ENCODE assay signal across 25 mouse cellular contexts in the genomic region with DNA sequence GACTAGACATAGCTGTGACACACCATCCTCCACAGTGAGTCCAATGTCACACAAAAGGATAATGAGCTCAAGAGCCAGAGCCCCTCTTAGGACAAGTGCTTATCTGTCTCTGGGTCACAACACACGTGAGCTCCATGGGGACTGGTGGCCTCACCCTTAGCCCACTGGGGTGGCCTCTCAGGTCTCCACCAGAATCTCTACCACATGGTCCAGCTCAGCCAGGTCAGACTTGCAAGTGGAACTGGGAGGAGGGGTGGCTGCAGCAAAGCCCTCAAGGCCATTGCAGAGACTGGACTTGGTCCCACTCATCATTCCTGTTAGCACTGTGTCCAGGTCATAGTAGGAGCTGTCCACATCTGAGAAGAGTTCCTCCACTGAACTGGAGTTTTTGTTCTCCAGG. TPM values are rescaled to one million over a fixed set of nuclear protein-coding genes. Genes with fewer than 3 reads are reported as not detected.
DNase-seq lines count a peak whose midpoint lies in the region; ATAC-seq lines count a peak whose summit lies in the region.
"Had no signal": no experiment of that assay in that cellular context is flagged by ENCODE, and none has a peak within 500 bp of the region (broad histone marks: within the 10 kb centered on the region; RNA-seq: fewer than 3 reads in every experiment).

No protein-coding gene starts in this region.

- H3K9me3 ChIP-seq in heart, embryonic 14.5 days (ENCODE audit: control insufficient read depth, low read length): no peaks in the 10 kb centered on the region
- no peaks in the 10 kb centered on the region for H3K9me3 ChIP-seq in liver, embryonic 11.5 days (ENCODE audit: control insufficient read depth, low read length)
- no peaks in the 10 kb centered on the region for H3K9me3 ChIP-seq in liver, embryonic 12.5 days (replicated peaks)
- H3K9me3 ChIP-seq: forebrain, embryonic 15.5 days; limb, embryonic 13.5 days; neural tube, embryonic 12.5 days had no signal

- no peak overlapping the region for H3K4me3 ChIP-seq in heart, embryonic 14.5 days (ENCODE audit: control insufficient read depth in 1 of 2, insufficient read depth in 1 of 2, low read depth in 1 of 2, low read length in 2 of 2)
- no peak overlapping the region for H3K4me3 ChIP-seq in liver, embryonic 11.5 days (ENCODE audit: low read depth, low read length)
- H3K4me3 ChIP-seq in liver, embryonic 12.5 days: no peak overlapping the region
- H3K4me3 ChIP-seq: erythroblast, embryonic 14.5 days; forebrain, embryonic 15.5 days; left cerebral cortex, adult 2 months; limb, embryonic 13.5 days; neural tube, embryonic 12.5 days had no signal

- H3K4me2 ChIP-seq in heart, embryonic 14.5 days (ENCODE audit: low read length): peak overlapping the region; percentile 39; the same call in 1 of the 2 replicates
- no peak overlapping the region for H3K4me2 ChIP-seq in liver, embryonic 11.5 days
- no peak overlapping the region for H3K4me2 ChIP-seq in liver, embryonic 12.5 days
- H3K4me2 ChIP-seq: forebrain, embryonic 15.5 days; hindbrain, embryonic 14.5 days; limb, embryonic 13.5 days; midbrain, embryonic 11.5 days; neural tube, embryonic 12.5 days had no signal

- H3K27ac ChIP-seq in heart, embryonic 14.5 days (replicated peaks in 1 of 2; ENCODE audit: control insufficient read depth in 1 of 2, insufficient read depth in 1 of 2, low read depth in 2 of 2, low read length in 2 of 2): peak overlapping the region; percentile 54 to 75; a peak in 3 of 4 replicates
- no peak overlapping the region for H3K27ac ChIP-seq in liver, embryonic 11.5 days (ENCODE audit: low read depth, low read length)
- no peak overlapping the region for H3K27ac ChIP-seq in liver, embryonic 12.5 days
- H3K27ac ChIP-seq: forebrain, embryonic 15.5 days; hindbrain, embryonic 14.5 days; left cerebral cortex, adult 2 months; limb, embryonic 13.5 days; macrophage; neural tube, embryonic 12.5 days had no signal

- ATAC-seq in heart, embryonic 14.5 days (ENCODE audit: insufficient number of reproducible peaks, insufficient read depth, low FRiP score, low read depth): 0 out of 2 replicates have a peak, but pooled peaks have one; percentile 45
- peak; percentile 42 for ATAC-seq in liver, embryonic 11.5 days (replicated peaks; ENCODE audit: low FRiP score)
- ATAC-seq in liver, embryonic 12.5 days: no peak; the same call in 1 of the 2 replicates
- ATAC-seq: forebrain, embryonic 15.5 days had no signal

- WGBS in heart, embryonic 14.5 days: 17% methylated on average over 1 of the region's 1 CpGs
- WGBS in liver, embryonic 11.5 days: 23% methylated on average over 1 of the region's 1 CpGs
- WGBS in liver, embryonic 12.5 days (ENCODE audit: insufficient replicate concordance): 22% methylated on average over 1 of the region's 1 CpGs

- no peaks in the 10 kb centered on the region for H3K27me3 ChIP-seq in heart, embryonic 14.5 days (ENCODE audit: control insufficient read depth, insufficient read depth, low read length)
- no peaks in the 10 kb centered on the region for H3K27me3 ChIP-seq in liver, embryonic 11.5 days (replicated peaks; ENCODE audit: control insufficient read depth, insufficient read depth, low read length)
- H3K27me3 ChIP-seq in liver, embryonic 12.5 days (replicated peaks): no peaks in the 10 kb centered on the region
- H3K27me3 ChIP-seq: CH12.LX; forebrain, embryonic 15.5 days; limb, embryonic 13.5 days; neural tube, embryonic 12.5 days had no signal

- peaks cover 22 to 44% of the 10 kb centered on the region in 2 experiments for H3K4me1 ChIP-seq in heart, embryonic 14.5 days (ENCODE audit: control insufficient read depth in 2 of 2, insufficient read depth in 2 of 2, low read length in 2 of 2)
- H3K4me1 ChIP-seq in liver, embryonic 11.5 days (replicated peaks; ENCODE audit: control insufficient read depth, insufficient read depth, low read length): peaks cover 38% of the 10 kb centered on the region
- H3K4me1 ChIP-seq in liver, embryonic 12.5 days: peaks cover 58% of the 10 kb centered on the region

- DNase-seq in adrenal gland, postnatal 10 days: peak; percentile 47
- no peak for DNase-seq in adrenal gland, adult 8-10 months
- no peak for DNase-seq in heart, adult 18-20 months
- no peak for DNase-seq in liver, embryonic 11.5 days (ENCODE audit: low spot score)
- peak; percentile 47 for DNase-seq in retina, postnatal 7 days (ENCODE audit: low read depth, low spot score)
- no peak for DNase-seq in urinary bladder, postnatal 14 days (ENCODE audit: low spot score)
- DNase-seq: cerebellum, postnatal 10 days; gastrocnemius, postnatal 36 days; kidney, adult 18-20 months; kidney, postnatal 14 days; lung, adult 2 months; thymus, postnatal 25 days had no signal

- peak overlapping the region; percentile 34; the same call in 1 of the 2 replicates for H3K9ac ChIP-seq in heart, embryonic 14.5 days (ENCODE audit: low read length)
- no peak overlapping the region for H3K9ac ChIP-seq in liver, embryonic 11.5 days (ENCODE audit: low read depth, low read length)
- no peak overlapping the region; the same call in 1 of the 2 replicates for H3K9ac ChIP-seq in liver, embryonic 12.5 days
- H3K9ac ChIP-seq: forebrain, embryonic 15.5 days; hindbrain, embryonic 14.5 days; limb, embryonic 13.5 days; neural tube, embryonic 12.5 days had no signal

- peaks cover 81% of the 10 kb centered on the region for H3K36me3 ChIP-seq in heart, embryonic 14.5 days (ENCODE audit: control insufficient read depth, insufficient read depth, low read length)
- peaks cover 30% of the 10 kb centered on the region for H3K36me3 ChIP-seq in liver, embryonic 11.5 days (ENCODE audit: control insufficient read depth, insufficient read depth, low read length)
- peaks cover 97% of the 10 kb centered on the region for H3K36me3 ChIP-seq in liver, embryonic 12.5 days

RNA-seq across cellular contexts. Expression of a gene that starts 8.0 kb away (rescaled TPM):
- total RNA-seq in adrenal gland, postnatal 10 days (2021): 10 to 100 TPM; 20.2 to 23.1 TPM
- 10 to 100 TPM; 11.7 to 14.7 (median 13.6) TPM for total RNA-seq in adrenal gland, adult 8-10 months (2022)
- polyA plus RNA-seq in heart, embryonic 14.5 days (2014; fragmentation: Nextera tagmentation; extraction: Ambion mirVana): 40.4 and 42.0 TPM in 2 replicates
- total RNA-seq in heart, adult 18-20 months (2021): 1 to 10 TPM; 5.1 to 5.6 TPM
- polyA plus RNA-seq in liver, embryonic 11.5 days (2014; fragmentation: Nextera tagmentation; extraction: Ambion mirVana): 111 and 125 TPM in 2 replicates
- polyA plus RNA-seq in liver, embryonic 12.5 days (2016; fragmentation: Nextera tagmentation; extraction: Ambion mirVana): 82.0 and 86.0 TPM in 2 replicates

RNA-seq across cellular contexts. Expression of a gene that starts 12.5 kb away (rescaled TPM):
- 1 to 10 TPM; 4.4 to 5.1 TPM for total RNA-seq in adrenal gland, postnatal 10 days (2021)
- 10 to 100 TPM; 10.6 to 16.1 (median 14.0) TPM for total RNA-seq in adrenal gland, adult 8-10 months (2022)
- polyA plus RNA-seq in heart, embryonic 14.5 days (2014; fragmentation: Nextera tagmentation; extraction: Ambion mirVana): 7.1 and 7.9 TPM in 2 replicates
- 1 to 10 TPM; 2.0 to 2.2 TPM for total RNA-seq in heart, adult 18-20 months (2021)
- 2.2 and 2.5 TPM in 2 replicates for polyA plus RNA-seq in liver, embryonic 11.5 days (2014; fragmentation: Nextera tagmentation; extraction: Ambion mirVana)
- 1.1 and 1.2 TPM in 2 replicates for polyA plus RNA-seq in liver, embryonic 12.5 days (2016; fragmentation: Nextera tagmentation; extraction: Ambion mirVana)
- total RNA-seq: monocyte, adult 5-6 weeks had no signal
- polyA plus RNA-seq: erythroblast, embryonic 14.5 days had no signal

RNA-seq across cellular contexts. Expression of a gene that starts 18.8 kb away (rescaled TPM):
- 10 to 100 TPM in 1 of 2 experiments, 1 to 10 TPM in 1; 9.4 to 13.5 TPM for total RNA-seq in adrenal gland, postnatal 10 days (2021)
- 10 to 100 TPM in 3 of 4 experiments, 1 to 10 TPM in 1; 7.6 to 17.7 (median 14.5) TPM for total RNA-seq in adrenal gland, adult 8-10 months (2022)
- 1.9 and 3.1 TPM in 2 replicates for polyA plus RNA-seq in heart, embryonic 14.5 days (2014; fragmentation: Nextera tagmentation; extraction: Ambion mirVana)
- 10 to 100 TPM; 15.3 to 16.6 TPM for total RNA-seq in heart, adult 18-20 months (2021)
- 0.23 and 0.34 TPM in 2 replicates for polyA plus RNA-seq in liver, embryonic 11.5 days (2014; fragmentation: Nextera tagmentation; extraction: Ambion mirVana)
- polyA plus RNA-seq in liver, embryonic 12.5 days (2016; fragmentation: Nextera tagmentation; extraction: Ambion mirVana): 0.13 and 0.23 TPM in 2 replicates

RNA-seq across cellular contexts. Expression of a gene that starts 46.8 kb away (rescaled TPM):
- total RNA-seq in adrenal gland, postnatal 10 days (2021): 1 to 10 TPM; 1.1 to 1.2 TPM
- under 1 TPM; 0.42 to 0.80 (median 0.56) TPM for total RNA-seq in adrenal gland, adult 8-10 months (2022)
- 0.08 and 0.15 TPM in 2 replicates for polyA plus RNA-seq in heart, embryonic 14.5 days (2014; fragmentation: Nextera tagmentation; extraction: Ambion mirVana)
- 1 to 10 TPM in 1 of 2 experiments, under 1 TPM in 1; 0.37 to 1.3 TPM for total RNA-seq in heart, adult 18-20 months (2021)
- polyA plus RNA-seq in liver, embryonic 11.5 days (2014; fragmentation: Nextera tagmentation; extraction: Ambion mirVana): 0.53 and 0.62 TPM in 2 replicates
- polyA plus RNA-seq in liver, embryonic 12.5 days (2016; fragmentation: Nextera tagmentation; extraction: Ambion mirVana): 0.32 and 0.61 TPM in 2 replicates
- total RNA-seq: layer of hippocampus, adult 8-10 months had no signal
- polyA plus RNA-seq: forebrain, embryonic 15.5 days; hindbrain, embryonic 14.5 days; midbrain, embryonic 11.5 days; neural tube, embryonic 12.5 days had no signal

Comparison
In these comparisons a context has a peak if more than half of its experiments do, and no peak if none do; other contexts are left out.
1. DNase-seq: peak in adrenal gland, postnatal 10 days (single experiment) and retina, postnatal 7 days (single experiment); none in adrenal gland, adult 8-10 months (single experiment), heart, adult 18-20 months (0 of 2), liver, embryonic 11.5 days (single experiment) and urinary bladder, postnatal 14 days (single experiment).
2. H3K27ac ChIP-seq: peak in heart, embryonic 14.5 days (2 of 2); none in liver, embryonic 11.5 days (single experiment) and liver, embryonic 12.5 days (single experiment).